Mouse (Mus musculus) thymus, adult 2 months (tissue): Measurements from ENCODE around the gene Acvrl1. TPM values are rescaled to one million over a fixed set of nuclear protein-coding genes. Genes with fewer than 3 reads are reported as not detected.

Experiments
- DNase-seq: peaks from one replicate; pipeline ENCODE4 v3.0.0; 2021
- H3K27ac ChIP-seq: fragments of 200-500 bp; 2 replicates; pipeline ENCODE4 v1.5.1; 2012; ENCODE audit warnings: low read length, control low read depth; ENCODE audit not compliant: control insufficient read depth, insufficient read depth
- H3K27me3 ChIP-seq: fragments of 200-500 bp; 2 replicates; pipeline ENCODE4 v1.6.1; 2012; ENCODE audit warnings: mild to moderate bottlenecking, low read length, moderate library complexity, mixed read lengths; ENCODE audit not compliant: control insufficient read depth, insufficient read depth
- H3K36me3 ChIP-seq: fragments of 200-500 bp; 2 replicates; pipeline ENCODE4 v1.6.1; 2012; ENCODE audit warnings: mild to moderate bottlenecking, low read length, moderate library complexity; ENCODE audit not compliant: control insufficient read depth, insufficient read depth
- H3K4me1 ChIP-seq: fragments of 200-500 bp; replicated peaks from 2 replicates; pipeline ENCODE4 v1.6.1; 2012; ENCODE audit warnings: low read length; ENCODE audit not compliant: control insufficient read depth, insufficient read depth
- H3K4me3 ChIP-seq: fragments of 200-500 bp; 2 replicates; pipeline ENCODE4 v1.5.1; 2012; ENCODE audit warnings: mild to moderate bottlenecking, low read length, control low read depth, moderate library complexity; ENCODE audit not compliant: control insufficient read depth, insufficient read depth
- CTCF ChIP-seq: fragments of 200-500 bp; IDR thresholded peaks from 2 replicates; pipeline ENCODE4 v1.5.1; 2012; ENCODE audit warnings: mild to moderate bottlenecking, control low read depth, low read length, moderate library complexity, borderline replicate concordance; ENCODE audit not compliant: control insufficient read depth, poor library complexity, insufficient read depth; ENCODE audit errors: extremely low read depth
- POLR2A ChIP-seq: fragments of 200-500 bp; IDR thresholded peaks from 2 replicates; pipeline ENCODE4 v1.6.1; 2012; ENCODE audit warnings: mild to moderate bottlenecking, low read length, control low read depth, moderate library complexity; ENCODE audit not compliant: control insufficient read depth, poor library complexity, insufficient read depth; ENCODE audit errors: extremely low read depth
- whole genome bisulfite sequencing: fragments of 180-500 bp; shearing (Covaris S2); methylation state at CpG from one replicate; pipeline ENCODE4 v1.1.7; 2018; 5-methylcytosine and 5-hydroxymethylcytosine counted together
- polyA plus RNA-seq: library from polyadenylated mRNA; depleted of rRNA; stranded (reverse); fragments of >200 nt; gene quantifications from 2 replicates; pipeline ENCODE4 v1.2.3, GENCODE M21; 2012

The Acvrl1 gene
- polyA plus RNA-seq, 1 experiment = 34.2 TPM

- no peak for TF ChIP-seq POLR2A
- no peak for TF ChIP-seq CTCF
- H3K4me1 ChIP-seq = no peaks in the 10 kb centered on the region
- no peak overlapping the region for H3K27ac ChIP-seq
These were observed 39.2 kb downstream of the Acvrl1 start for GRCm38 (mm10) chr15:101167553-101167952.

GRCm38 (mm10) chr15:101169910-101170309 is 41.6 kb downstream of the Acvrl1 start:
- 86% methylated on average over 5 of the region's 5 CpGs for WGBS
- no peaks in the 10 kb centered on the region for H3K27me3 ChIP-seq
- TF ChIP-seq POLR2A (no peak), CTCF (no peak)
- DNase-seq = no peak
- H3K4me1 ChIP-seq = peaks cover 6% of the 10 kb centered on the region
- no peaks in the 10 kb centered on the region for H3K36me3 ChIP-seq
- H3K27ac ChIP-seq = no peak overlapping the region
- H3K4me3 ChIP-seq = no peak overlapping the region

More at GRCm38 (mm10) chr15:101167553-101167952, 39.2 kb downstream of the Acvrl1 start:
- no peak for DNase-seq
- Histone ChIP-seq H3K27me3 (no peaks in the 10 kb centered on the region), H3K36me3 (no peaks in the 10 kb centered on the region), H3K4me3 (no peak overlapping the region)
- WGBS = 95% methylated on average over 11 of the region's 11 CpGs

- peaks cover 12% of the 10 kb centered on the region for H3K4me1 ChIP-seq
- no peak for TF ChIP-seq POLR2A
- no peak for TF ChIP-seq CTCF
- no peaks in the 10 kb centered on the region for H3K36me3 ChIP-seq
- H3K27me3 ChIP-seq = no peaks in the 10 kb centered on the region
- no peak overlapping the region for H3K4me3 ChIP-seq
- DNase-seq = no peak
- H3K27ac ChIP-seq = no peak overlapping the region
- 88% methylated on average over 10 of the region's 10 CpGs for WGBS
These were observed 42.2 kb downstream of the Acvrl1 start for GRCm38 (mm10) chr15:101170413-101170980.

- Histone ChIP-seq H3K27me3 (no peaks in the 10 kb centered on the region), H3K4me1 (peaks cover 15% of the 10 kb centered on the region), H3K27ac (no peak overlapping the region), H3K4me3 (no peak overlapping the region), H3K36me3 (no peaks in the 10 kb centered on the region)
- WGBS = 89% methylated on average over 4 of the region's 4 CpGs
- no peak for TF ChIP-seq POLR2A
- TF ChIP-seq CTCF = no peak
- no peak for DNase-seq
These were observed 43.0 kb downstream of the Acvrl1 start for GRCm38 (mm10) chr15:101171272-101171671.

- Histone ChIP-seq H3K36me3 (no peaks in the 10 kb centered on the region), H3K27me3 (no peaks in the 10 kb centered on the region), H3K4me3 (no peak overlapping the region), H3K27ac (no peak overlapping the region), H3K4me1 (peaks cover 15% of the 10 kb centered on the region)
- DNase-seq = no peak
- TF ChIP-seq CTCF = no peak
- TF ChIP-seq POLR2A = no peak
- WGBS = 94% methylated on average over 2 of the region's 2 CpGs
These were observed 43.7 kb downstream of the Acvrl1 start for GRCm38 (mm10) chr15:101172016-101172415.

- peak within 1 kb of the TSS; percentile 77 for H3K4me3 ChIP-seq
- DNase-seq = peak; percentile 92
- peak; percentile 88 for TF ChIP-seq POLR2A
- TF ChIP-seq CTCF = no peak
- no peaks in the 10 kb centered on the region for H3K36me3 ChIP-seq
- H3K27me3 ChIP-seq = no peaks in the 10 kb centered on the region
- H3K4me1 ChIP-seq = peaks cover 15% of the 10 kb centered on the region
- no peak within 1 kb of the TSS for H3K27ac ChIP-seq
- 1% methylated on average over 50 of the region's 87 CpGs for WGBS
These were observed 45.3 kb downstream of the Acvrl1 start, which contains the start of gene Acvr1b for GRCm38 (mm10) chr15:101173421-101174211. Acvr1b (plus strand) TSS chr15:101174067.
